Mouse (Mus musculus): ENCODE measurements at regions not wholly inside any gene's neighbourhood (a gene's known extent, or its start where the extent isn't known, plus 50 kb on each side); places are given as distances from the start of the nearest gene placed in this dataset.

DNA sequence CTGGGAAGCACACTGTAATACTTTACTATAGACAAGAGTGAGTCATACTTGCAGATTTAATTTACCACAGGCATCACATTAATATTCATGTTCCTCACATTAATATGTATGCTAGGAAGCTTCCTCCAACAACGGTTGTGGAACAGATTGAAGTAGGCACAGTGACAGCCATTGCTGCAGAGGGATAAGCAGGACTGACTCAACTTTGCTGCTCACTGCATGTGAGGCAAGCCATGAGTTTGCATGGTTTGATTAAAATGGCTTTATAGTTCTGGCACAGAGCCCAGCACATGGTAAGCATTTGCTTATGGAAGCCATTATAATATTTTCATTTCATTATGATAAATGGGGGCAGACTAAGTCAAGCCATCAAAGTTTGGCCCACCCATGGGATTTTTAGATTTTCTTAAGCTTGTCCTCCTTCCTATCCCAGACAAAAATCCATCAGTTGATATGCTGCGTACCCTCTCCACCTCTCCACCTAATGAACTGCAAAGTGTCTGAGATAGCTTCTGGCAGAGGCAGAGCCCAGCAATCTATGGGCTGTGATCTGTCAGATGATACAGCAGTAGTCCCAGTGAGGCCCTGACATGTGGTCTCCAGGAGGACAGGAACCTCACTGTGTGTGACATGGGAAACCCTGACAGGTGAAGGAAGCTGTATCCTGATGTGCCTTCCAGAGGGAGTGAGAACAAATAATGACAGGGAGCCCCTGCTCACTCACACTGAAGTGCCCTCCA lies 109.6 kb upstream of the Arrdc4 start:
- Histone ChIP-seq H3K9ac (ENCODE audit: low read depth, low read length) (no peak overlapping the region), H3K27me3 (replicated peaks; ENCODE audit: control insufficient read depth, insufficient read depth, low read length) (no peaks in the 10 kb centered on the region), H3K36me3 (ENCODE audit: control insufficient read depth, insufficient read depth, low read length) (no peaks in the 10 kb centered on the region), H3K4me2 (ENCODE audit: low read depth, low read length) (no peak overlapping the region), H3K9me3 (ENCODE audit: control insufficient read depth, low read length) (no peaks in the 10 kb centered on the region), H3K4me1 (ENCODE audit: control insufficient read depth, insufficient read depth, low read length) (no peaks in the 10 kb centered on the region; the same call in 1 of the 2 replicates), H3K27ac (replicated peaks; ENCODE audit: low read depth, low read length) (no peak overlapping the region), H3K4me3 (ENCODE audit: low read depth, low read length) (no peak overlapping the region)
- DNase-seq (ENCODE audit: low spot score) (peak; percentile 91), ATAC-seq (ENCODE audit: low read depth) (peak; percentile 80)
- 28% methylated on average over 2 of the region's 2 CpGs for WGBS

- H3K9me3 ChIP-seq (ENCODE audit: control insufficient read depth, low read length): no peaks in the 10 kb centered on the region
- H3K27ac ChIP-seq (replicated peaks; ENCODE audit: low read depth, low read length): no peak overlapping the region
- WGBS: 48% methylated on average over 3 of the region's 3 CpGs
- H3K27me3 ChIP-seq (replicated peaks; ENCODE audit: control insufficient read depth, insufficient read depth, low read length): no peaks in the 10 kb centered on the region
- DNase-seq (ENCODE audit: low spot score): peak; percentile 23
- no peaks in the 10 kb centered on the region for H3K4me1 ChIP-seq (ENCODE audit: control insufficient read depth, insufficient read depth, low read length)
- peak; percentile 47; the same call in 1 of the 2 replicates for ATAC-seq (ENCODE audit: low read depth)
- no peak overlapping the region for H3K4me3 ChIP-seq (ENCODE audit: low read depth, low read length)
- H3K9ac ChIP-seq (ENCODE audit: low read depth, low read length): no peak overlapping the region; the same call in 1 of the 2 replicates
- no peak overlapping the region for H3K4me2 ChIP-seq (ENCODE audit: low read depth, low read length)
- H3K36me3 ChIP-seq (ENCODE audit: control insufficient read depth, insufficient read depth, low read length): no peaks in the 10 kb centered on the region
Observed at GRCm38 (mm10) chr7:68851981-68852575, 103.0 kb upstream of the Arrdc4 start.

- Histone ChIP-seq H3K36me3 (ENCODE audit: control insufficient read depth, insufficient read depth, low read length) (no peaks in the 10 kb centered on the region), H3K27me3 (replicated peaks; ENCODE audit: control insufficient read depth, insufficient read depth, low read length) (no peaks in the 10 kb centered on the region), H3K27ac (replicated peaks; ENCODE audit: low read depth, low read length) (no peak overlapping the region), H3K9ac (ENCODE audit: low read depth, low read length) (no peak overlapping the region), H3K4me2 (ENCODE audit: low read depth, low read length) (no peak overlapping the region), H3K4me3 (ENCODE audit: low read depth, low read length) (no peak overlapping the region), H3K4me1 (ENCODE audit: control insufficient read depth, insufficient read depth, low read length) (no peaks in the 10 kb centered on the region), H3K9me3 (ENCODE audit: control insufficient read depth, low read length) (no peaks in the 10 kb centered on the region)
- no peak for DNase-seq (ENCODE audit: low spot score)
- ATAC-seq (ENCODE audit: low read depth): no peak
- 40% methylated on average over 7 of the region's 7 CpGs for WGBS
Observed at GRCm38 (mm10) chr7:68844606-68845005, 95.6 kb upstream of the Arrdc4 start.

- no peaks in the 10 kb centered on the region for H3K4me1 ChIP-seq (ENCODE audit: control insufficient read depth, insufficient read depth, low read length)
- DNase-seq (ENCODE audit: low spot score): no peak
- H3K9me3 ChIP-seq (ENCODE audit: control insufficient read depth, low read length): no peaks in the 10 kb centered on the region
- no peak overlapping the region for H3K4me2 ChIP-seq (ENCODE audit: low read depth, low read length)
- no peak overlapping the region for H3K9ac ChIP-seq (ENCODE audit: low read depth, low read length)
- H3K27me3 ChIP-seq (replicated peaks; ENCODE audit: control insufficient read depth, insufficient read depth, low read length): no peaks in the 10 kb centered on the region
- WGBS: 33% methylated on average over 4 of the region's 4 CpGs
- no peaks in the 10 kb centered on the region for H3K36me3 ChIP-seq (ENCODE audit: control insufficient read depth, insufficient read depth, low read length)
- ATAC-seq (ENCODE audit: low read depth): no peak
- H3K27ac ChIP-seq (replicated peaks; ENCODE audit: low read depth, low read length): no peak overlapping the region
- H3K4me3 ChIP-seq (ENCODE audit: low read depth, low read length): no peak overlapping the region
Observed at GRCm38 (mm10) chr7:68843374-68843773, 94.3 kb upstream of the Arrdc4 start.

- H3K4me2 ChIP-seq (ENCODE audit: low read depth, low read length): no peak overlapping the region
- DNase-seq (ENCODE audit: low spot score): peak; percentile 30
- no peaks in the 10 kb centered on the region for H3K9me3 ChIP-seq (ENCODE audit: control insufficient read depth, low read length)
- WGBS: 41% methylated on average over 10 of the region's 10 CpGs
- H3K36me3 ChIP-seq (ENCODE audit: control insufficient read depth, insufficient read depth, low read length): no peaks in the 10 kb centered on the region
- H3K27me3 ChIP-seq (replicated peaks; ENCODE audit: control insufficient read depth, insufficient read depth, low read length): no peaks in the 10 kb centered on the region
- no peak overlapping the region for H3K4me3 ChIP-seq (ENCODE audit: low read depth, low read length)
- ATAC-seq (ENCODE audit: low read depth): peak; percentile 50; the same call in 1 of the 2 replicates
- peaks cover 7% of the 10 kb centered on the region; the same call in 1 of the 2 replicates for H3K4me1 ChIP-seq (ENCODE audit: control insufficient read depth, insufficient read depth, low read length)
- H3K9ac ChIP-seq (ENCODE audit: low read depth, low read length): no peak overlapping the region
- H3K27ac ChIP-seq (replicated peaks; ENCODE audit: low read depth, low read length): no peak overlapping the region
Observed at GRCm38 (mm10) chr7:68833977-68834791, 85.1 kb upstream of the Arrdc4 start.

GRCm38 (mm10) chr7:68833517-68833916 lies 84.5 kb upstream of the Arrdc4 start:
- DNase-seq (ENCODE audit: low spot score): no peak
- peaks cover 7% of the 10 kb centered on the region; the same call in 1 of the 2 replicates for H3K4me1 ChIP-seq (ENCODE audit: control insufficient read depth, insufficient read depth, low read length)
- no peaks in the 10 kb centered on the region for H3K9me3 ChIP-seq (ENCODE audit: control insufficient read depth, low read length)
- no peak overlapping the region for H3K4me2 ChIP-seq (ENCODE audit: low read depth, low read length)
- no peak for ATAC-seq (ENCODE audit: low read depth)
- H3K4me3 ChIP-seq (ENCODE audit: low read depth, low read length): no peak overlapping the region
- no peak overlapping the region for H3K27ac ChIP-seq (replicated peaks; ENCODE audit: low read depth, low read length)
- no peaks in the 10 kb centered on the region for H3K36me3 ChIP-seq (ENCODE audit: control insufficient read depth, insufficient read depth, low read length)
- H3K27me3 ChIP-seq (replicated peaks; ENCODE audit: control insufficient read depth, insufficient read depth, low read length): no peaks in the 10 kb centered on the region
- 82% methylated on average over 7 of the region's 7 CpGs for WGBS
- no peak overlapping the region for H3K9ac ChIP-seq (ENCODE audit: low read depth, low read length)

GRCm38 (mm10) chr7:68829861-68830260 lies 80.8 kb upstream of the Arrdc4 start:
- peak; percentile 55; the same call in 1 of the 2 replicates for ATAC-seq (ENCODE audit: low read depth)
- no peak overlapping the region for H3K27ac ChIP-seq (replicated peaks; ENCODE audit: low read depth, low read length)
- H3K4me3 ChIP-seq (ENCODE audit: low read depth, low read length): no peak overlapping the region
- H3K36me3 ChIP-seq (ENCODE audit: control insufficient read depth, insufficient read depth, low read length): no peaks in the 10 kb centered on the region
- no peaks in the 10 kb centered on the region for H3K9me3 ChIP-seq (ENCODE audit: control insufficient read depth, low read length)
- no peaks in the 10 kb centered on the region for H3K27me3 ChIP-seq (replicated peaks; ENCODE audit: control insufficient read depth, insufficient read depth, low read length)
- 0 out of 2 replicates have a peak, but pooled peaks cover under 1% of the 10 kb centered on the region for H3K4me1 ChIP-seq (ENCODE audit: control insufficient read depth, insufficient read depth, low read length)
- no peak overlapping the region for H3K9ac ChIP-seq (ENCODE audit: low read depth, low read length)
- 15% methylated on average over 8 of the region's 8 CpGs for WGBS
- H3K4me2 ChIP-seq (ENCODE audit: low read depth, low read length): no peak overlapping the region
- DNase-seq (ENCODE audit: low spot score): peak; percentile 81

- Histone ChIP-seq H3K9ac (ENCODE audit: low read depth, low read length) (no peak overlapping the region), H3K9me3 (ENCODE audit: control insufficient read depth, low read length) (no peaks in the 10 kb centered on the region), H3K4me1 (ENCODE audit: control insufficient read depth, insufficient read depth, low read length) (no peaks in the 10 kb centered on the region), H3K27ac (replicated peaks; ENCODE audit: low read depth, low read length) (no peak overlapping the region), H3K4me3 (ENCODE audit: low read depth, low read length) (no peak overlapping the region), H3K4me2 (ENCODE audit: low read depth, low read length) (no peak overlapping the region), H3K27me3 (replicated peaks; ENCODE audit: control insufficient read depth, insufficient read depth, low read length) (no peaks in the 10 kb centered on the region), H3K36me3 (ENCODE audit: control insufficient read depth, insufficient read depth, low read length) (no peaks in the 10 kb centered on the region)
- DNase-seq (ENCODE audit: low spot score): no peak
- WGBS: 84% methylated on average over 2 of the region's 2 CpGs
- ATAC-seq (ENCODE audit: low read depth): no peak
Observed at GRCm38 (mm10) chr7:68824399-68824798, 75.4 kb upstream of the Arrdc4 start.
